ENCODE assay signal across 8 mouse cellular contexts in genomic region chrX:162527240-162527639, GRCm38 (mm10).
A peak's percentile ranks its signal among the peaks of the same experiment; 100 is the strongest.
DNase-seq lines count a peak whose midpoint lies in the region; ATAC-seq and TF ChIP-seq lines count a peak whose summit lies in the region.

No protein-coding gene starts in this region.

- no peak for TF ChIP-seq POLR2A in CH12.LX (IDR thresholded peaks at IDR 0.05; ENCODE audit: low read depth, low read length)

- H3K36me3 ChIP-seq in heart, embryonic 11.5 days (ENCODE audit: control insufficient read depth, insufficient read depth, low read length), result no peaks in the 10 kb centered on the region
- no peaks in the 10 kb centered on the region for H3K36me3 ChIP-seq in CH12.LX (replicated peaks in 1 of 2; ENCODE audit: control insufficient read depth in 1 of 2, insufficient read depth in 1 of 2, low read length in 1 of 2)
- H3K36me3 ChIP-seq in forebrain, embryonic 15.5 days, result no peaks in the 10 kb centered on the region

- TF ChIP-seq RAD21 in CH12.LX (IDR thresholded peaks at IDR 0.05; ENCODE audit: low read depth, low read length), result peak; percentile 74

- H3K27me3 ChIP-seq in heart, embryonic 11.5 days (ENCODE audit: control insufficient read depth, insufficient read depth, low read length), result no peaks in the 10 kb centered on the region
- H3K27me3 ChIP-seq in CH12.LX (replicated peaks), result no peaks in the 10 kb centered on the region
- no peaks in the 10 kb centered on the region for H3K27me3 ChIP-seq in forebrain, embryonic 15.5 days

- H3K79me2 ChIP-seq in CH12.LX (replicated peaks; ENCODE audit: control insufficient read depth, extremely low read depth, insufficient read depth, poor library complexity, severe bottlenecking), result no peaks in the 10 kb centered on the region

- dilution Hi-C loops in CH12.LX (cut with MboI; ENCODE audit: extremely low pct_ligation_motif_present, extremely low pct_unique_long_range_greater_than_20kb, low sequenced_read_pairs), result no loop called here

- in situ Hi-C loops in CH12.LX (cut with MboI; ENCODE audit: low pct_ligation_motif_present, low pct_unique_long_range_greater_than_20kb, low sequenced_read_pairs), result no loop called here

- H3K4me3 ChIP-seq in heart, embryonic 11.5 days (ENCODE audit: low read depth, low read length), result no peak overlapping the region
- H3K4me3 ChIP-seq in CH12.LX (replicated peaks in 1 of 3; ENCODE audit: low read depth in 2 of 3, low read length in 2 of 3, poor library complexity in 1 of 3), result no peak overlapping the region
- no peak overlapping the region for H3K4me3 ChIP-seq in forebrain, embryonic 15.5 days
- H3K4me3 ChIP-seq in layer of hippocampus, adult 2 months, result no peak overlapping the region

- peak in 1 of 2 experiments; percentile 69; a peak in 3 of 4 replicates for TF ChIP-seq CTCF in CH12.LX (conservative IDR thresholded peaks at IDR 0.05 in 1 of 2, IDR thresholded peaks at IDR 0.05 in 1 of 2; ENCODE audit: low read depth in 2 of 2, low read length in 2 of 2)
- TF ChIP-seq CTCF in layer of hippocampus, adult 2 months (conservative IDR thresholded peaks at IDR 0.05), result peak; percentile 85

- H3K9me3 ChIP-seq in heart, embryonic 11.5 days (replicated peaks; ENCODE audit: control insufficient read depth, low read length), result no peaks in the 10 kb centered on the region
- H3K9me3 ChIP-seq in CH12.LX (replicated peaks; ENCODE audit: low read length), result no peaks in the 10 kb centered on the region
- H3K9me3 ChIP-seq in forebrain, embryonic 15.5 days, result no peaks in the 10 kb centered on the region

- no peak for TF ChIP-seq EP300 in CH12.LX (IDR thresholded peaks at IDR 0.05; ENCODE audit: low read length)

- 43% methylated on average over 2 of the region's 2 CpGs for WGBS in heart, embryonic 11.5 days (ENCODE audit: insufficient replicate concordance)
- 39% methylated on average over 2 of the region's 2 CpGs for WGBS in forebrain, embryonic 15.5 days

- no peak overlapping the region for H3K27ac ChIP-seq in heart, embryonic 11.5 days (ENCODE audit: low read depth, low read length)
- H3K27ac ChIP-seq in CH12.LX (ENCODE audit: insufficient read depth, low read depth), result no peak overlapping the region
- no peak overlapping the region for H3K27ac ChIP-seq in forebrain, embryonic 15.5 days (replicated peaks)
- peak overlapping the region; percentile 65 for H3K27ac ChIP-seq in layer of hippocampus, adult 2 months

- no peak for ATAC-seq in heart, embryonic 11.5 days (replicated peaks; ENCODE audit: insufficient number of reproducible peaks, low FRiP score, low TSS enrichment)
- peak; percentile 63 for ATAC-seq in forebrain, embryonic 15.5 days (replicated peaks)

- DNase-seq in heart, adult 8-10 months (ENCODE audit: low spot score), result peak; percentile 10
- DNase-seq in CH12.LX (ENCODE audit: extremely low read depth), result peak; percentile 48
- peak; percentile 1 for DNase-seq in c-Kit-negative CD71-positive TER-119-positive erythroid progenitor cells, embryonic 14.5 days (ENCODE audit: low read depth, low spot score)
- peak; percentile 53 to 56 for DNase-seq in layer of hippocampus, adult 2 months (ENCODE audit: low spot score in 2 of 2)
- DNase-seq in lung, postnatal 4 days, result peak; percentile 42 to 49
- DNase-seq in thymus, postnatal 14 days, result peak; percentile 3

- H3K4me2 ChIP-seq in heart, embryonic 11.5 days, result no peak overlapping the region
- H3K4me2 ChIP-seq in CH12.LX (ENCODE audit: insufficient read depth, low read depth, poor library complexity, severe bottlenecking), result no peak overlapping the region
- no peak overlapping the region for H3K4me2 ChIP-seq in forebrain, embryonic 15.5 days (replicated peaks)

- no peak overlapping the region for H3K9ac ChIP-seq in heart, embryonic 11.5 days (ENCODE audit: low read depth, low read length)
- no peak overlapping the region for H3K9ac ChIP-seq in CH12.LX (ENCODE audit: insufficient read depth, low read depth)
- no peak overlapping the region for H3K9ac ChIP-seq in forebrain, embryonic 15.5 days (replicated peaks)

- H3K4me1 ChIP-seq in heart, embryonic 11.5 days (ENCODE audit: control insufficient read depth, insufficient read depth, low read length), result no peaks in the 10 kb centered on the region
- peaks cover 0 to 9% of the 10 kb centered on the region in 2 experiments; a peak in 1 of 4 replicates for H3K4me1 ChIP-seq in CH12.LX (ENCODE audit: control insufficient read depth in 1 of 2, insufficient read depth in 2 of 2)
- H3K4me1 ChIP-seq in forebrain, embryonic 15.5 days, result no peaks in the 10 kb centered on the region

TF ChIP-seq in CH12.LX, 34 proteins besides CTCF, POLR2A, EP300 and RAD21:
- TF ChIP-seq POLR2AphosphoS2 (IDR thresholded peaks at IDR 0.05; ENCODE audit: low read depth, low read length), result no peak
- TF ChIP-seq SMC3 (IDR thresholded peaks at IDR 0.05; ENCODE audit: low read depth, low read length), result peak; percentile 56
- no peak for TF ChIP-seq ZMIZ1 (IDR thresholded peaks at IDR 0.05; ENCODE audit: low read depth, low read length)
- TF ChIP-seq IRF4 (IDR thresholded peaks at IDR 0.05; ENCODE audit: low read depth, low read length), result no peak
- TF ChIP-seq HCFC1 (IDR thresholded peaks at IDR 0.05; ENCODE audit: low read depth, low read length), result no peak
- no peak for TF ChIP-seq BHLHE40 (IDR thresholded peaks at IDR 0.05; ENCODE audit: low read depth, low read length)

Comparison
In these comparisons a context has a peak if more than half of its experiments do, and no peak if none do; other contexts are left out.
1. DNase-seq: peak in every context shown above with its lines; median percentile 54 in layer of hippocampus, adult 2 months; 48 in CH12.LX; 46 in lung, postnatal 4 days; 10 in heart, adult 8-10 months; 3 in thymus, postnatal 14 days; 1 in c-Kit-negative CD71-positive TER-119-positive erythroid progenitor cells, embryonic 14.5 days.